Mouse (Mus musculus): ENCODE results near the gene Sri.

Gene Sri

GRCm38 (mm10) chr5:8111691-8112090, 65.8 kb downstream of the Sri start:
- no peak for DNase-seq (ENCODE audit: low read depth, low spot score)

GRCm38 (mm10) chr5:8112246-8112645, 66.4 kb downstream of the Sri start:
- no peak for DNase-seq (ENCODE audit: low read depth, low spot score)

- DNase-seq (ENCODE audit: low read depth, low spot score) = no peak
These were observed 70.8 kb downstream of the Sri start for GRCm38 (mm10) chr5:8116561-8117168.

Data from forelimb bud, embryonic 11.5 days (tissue).